Mouse (Mus musculus): ENCODE results near the gene Tshz2. TPM values are rescaled to one million over a fixed set of nuclear protein-coding genes. Genes with fewer than 3 reads are reported as not detected.

The Tshz2 gene
- total and polyA plus RNA-seq, 2 experiments from 2014 or later = 26.4 to 40.8 TPM

DNA sequence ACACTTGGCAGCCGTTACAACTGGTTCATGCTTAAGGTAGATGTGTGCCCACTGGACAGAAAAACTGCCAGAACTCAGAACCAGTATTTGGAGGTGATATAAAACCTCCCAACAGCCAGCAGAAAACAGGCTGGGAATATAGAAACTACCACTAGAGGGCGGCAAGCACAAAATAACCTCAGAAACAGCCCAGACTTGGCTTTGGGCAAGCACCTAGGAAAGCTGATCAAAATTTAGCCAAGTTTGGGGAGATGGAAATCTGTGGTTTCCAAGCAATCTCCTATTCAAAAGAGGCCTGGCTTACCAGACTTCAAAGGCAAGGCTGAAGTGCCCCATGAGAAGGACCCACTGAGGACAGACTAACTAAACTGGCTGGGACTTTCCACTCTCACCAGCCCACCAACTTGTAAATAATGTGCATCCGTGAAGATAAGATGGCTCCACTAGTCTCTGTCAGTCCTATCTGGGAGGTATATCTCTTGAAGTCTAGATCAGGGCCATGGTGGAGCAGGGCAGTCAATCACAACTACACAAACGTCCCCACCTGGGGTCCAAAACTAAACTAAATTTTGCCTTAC, 484.0 kb downstream of the Tshz2 start:
- peak; percentile 94 for TF ChIP-seq CTCF (IDR thresholded peaks at IDR 0.05)
- Histone ChIP-seq H3K4me2 (ENCODE audit: low read depth, low read length, poor library complexity, severe bottlenecking) (no peak overlapping the region), H3K4me3 (ENCODE audit: low read depth, low read length) (no peak overlapping the region), H3K27me3 (ENCODE audit: insufficient read depth, low read length) (no peaks in the 10 kb centered on the region), H3K9ac (replicated peaks; ENCODE audit: low read length, poor library complexity, severe bottlenecking) (no peak overlapping the region), H3K9me3 (ENCODE audit: low read length) (no peaks in the 10 kb centered on the region), H3K27ac (ENCODE audit: low read depth, low read length) (no peak overlapping the region), H3K36me3 (ENCODE audit: insufficient read depth, low read length) (peaks cover 16% of the 10 kb centered on the region), H3K4me1 (ENCODE audit: insufficient read depth, low read length) (no peaks in the 10 kb centered on the region)
- WGBS = 41% methylated on average over 4 of the region's 4 CpGs
- DNase-seq (ENCODE audit: low spot score) (peak; percentile 86), ATAC-seq (ENCODE audit: low FRiP score) (no peak)

DNA sequence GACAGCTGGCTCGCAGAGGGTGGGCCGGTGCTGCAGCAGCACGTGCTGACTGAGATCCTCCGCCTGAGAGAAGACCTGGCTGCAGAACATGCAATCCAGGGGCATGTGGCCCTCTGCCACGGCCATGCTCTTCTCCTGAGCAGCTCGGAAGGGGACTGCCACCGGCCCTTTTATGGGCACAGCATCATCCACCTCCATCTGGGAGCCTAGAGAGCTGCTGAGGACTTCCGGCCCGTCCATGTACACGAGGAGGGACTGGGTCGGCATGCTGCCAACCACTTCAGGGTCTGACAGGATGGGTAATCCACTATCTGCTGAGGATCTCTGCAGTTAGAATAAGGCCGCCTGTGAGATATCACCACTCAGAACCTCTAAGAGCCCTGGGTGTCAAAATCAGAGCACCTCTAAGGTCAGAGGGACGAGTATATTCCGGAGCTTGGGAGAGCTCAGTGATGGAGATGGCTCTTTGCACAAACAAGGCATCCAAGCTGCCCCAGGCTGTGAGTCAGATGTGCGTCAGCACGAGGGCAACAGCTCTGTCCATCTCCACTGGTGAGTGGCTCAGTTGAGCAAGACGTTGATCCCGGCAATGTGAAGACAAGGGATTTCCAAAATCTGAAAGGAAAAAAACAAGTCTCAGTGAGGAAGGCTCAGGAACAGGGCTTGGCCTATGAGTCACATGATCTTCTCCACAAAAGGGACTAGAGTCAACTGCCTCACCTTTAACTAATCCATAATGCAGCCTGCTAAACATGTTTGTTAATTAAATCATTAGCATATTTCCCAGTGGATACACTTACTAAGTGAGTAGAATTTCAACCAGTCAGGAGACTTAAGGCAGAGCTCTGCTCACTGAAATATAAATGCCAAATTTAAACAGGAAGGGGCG, 487.6 kb downstream of the Tshz2 start:
- Histone ChIP-seq H3K27ac (ENCODE audit: low read depth, low read length) (no peak overlapping the region), H3K4me3 (ENCODE audit: low read depth, low read length) (no peak overlapping the region), H3K9me3 (ENCODE audit: low read length) (no peaks in the 10 kb centered on the region), H3K4me2 (ENCODE audit: low read depth, low read length, poor library complexity, severe bottlenecking) (no peak overlapping the region), H3K4me1 (ENCODE audit: insufficient read depth, low read length) (no peaks in the 10 kb centered on the region), H3K9ac (replicated peaks; ENCODE audit: low read length, poor library complexity, severe bottlenecking) (no peak overlapping the region), H3K27me3 (ENCODE audit: insufficient read depth, low read length) (no peaks in the 10 kb centered on the region), H3K36me3 (ENCODE audit: insufficient read depth, low read length) (peaks cover 16% of the 10 kb centered on the region)
- TF ChIP-seq CTCF (IDR thresholded peaks at IDR 0.05) = no peak
- DNase-seq (ENCODE audit: low spot score) = no peak
- 87% methylated on average over 19 of the region's 19 CpGs for WGBS
- ATAC-seq (ENCODE audit: low FRiP score) = no peak

Other genes with a start within 250 kb of the Tshz2 start
- not detected in 2 replicates for gene Gm11011, start 45.3 kb upstream of the Tshz2 start, total RNA-seq (2014; rRNA removed)
- not detected in 2 replicates for gene Gm11011, start 45.3 kb upstream of the Tshz2 start, polyA plus RNA-seq (2015; fragmentation: Nextera tagmentation; extraction: Ambion mirVana)